Mouse (Mus musculus): ENCODE results near the gene Pmpcb.

DNA sequence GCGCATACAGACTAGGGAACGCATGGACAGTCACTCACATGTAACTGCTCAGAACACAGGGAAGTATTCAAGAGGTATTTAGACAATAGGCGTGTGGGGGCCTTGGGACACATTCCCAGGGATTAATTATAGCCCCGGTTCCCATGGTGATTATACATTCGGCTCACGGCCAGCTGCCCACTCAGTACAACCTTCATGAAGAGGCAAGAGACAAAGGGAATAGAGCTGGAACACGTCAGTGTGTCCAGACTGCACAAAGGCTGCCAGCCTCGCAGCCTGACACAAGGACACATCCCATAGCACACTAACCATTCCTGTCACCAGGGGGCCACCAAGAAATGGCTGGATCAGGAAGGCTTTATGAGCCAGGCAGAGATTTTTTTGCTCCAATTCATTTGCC, 4.0 kb upstream of the Pmpcb start:
- no peak for TF ChIP-seq GATA1 (IDR thresholded peaks at IDR 0.05; ENCODE audit: borderline replicate concordance, low read length)
- no peak for TF ChIP-seq FLI1 (IDR thresholded peaks at IDR 0.05; ENCODE audit: low read length)

Measured in megakaryocyte, embryonic 14.5 days (primary cell).